Mouse (Mus musculus) hindbrain, postnatal 0 days (tissue): ENCODE data around the gene Ptpn1. TPM values are rescaled to one million over a fixed set of nuclear protein-coding genes. Genes with fewer than 3 reads are reported as not detected.

Experiments
- ATAC-seq: fragments of 200-750 bp; cut with Nextera tagmentation; 2 replicates; pipeline ENCODE4 v1.8.0; 2017; ENCODE audit warnings: mild to moderate bottlenecking, moderate TSS enrichment, moderate library complexity
- DNase-seq: peaks from one replicate; pipeline ENCODE4 v3.0.0-alpha.2; 2015; ENCODE audit warnings: low spot score
- H3K27ac ChIP-seq: fragments of 300-500 bp; sonication (generic); 2 replicates; pipeline ENCODE4 v1.5.1; 2014; ENCODE audit warnings: mild to moderate bottlenecking
- H3K27me3 ChIP-seq: fragments of 300-500 bp; sonication (generic); 2 replicates; pipeline ENCODE4 v1.6.1; 2014; ENCODE audit warnings: low read length, mixed read lengths; ENCODE audit not compliant: insufficient read depth
- H3K36me3 ChIP-seq: fragments of 300-500 bp; sonication (generic); 2 replicates; pipeline ENCODE4 v1.6.1; 2014; ENCODE audit warnings: low read length, mixed read lengths; ENCODE audit not compliant: insufficient read depth
- H3K4me1 ChIP-seq: fragments of 300-500 bp; sonication (generic); 2 replicates; pipeline ENCODE4 v1.6.1; 2014; ENCODE audit warnings: antibody characterized with exemption, low read length, mixed read lengths; ENCODE audit not compliant: insufficient read depth
- H3K4me2 ChIP-seq: fragments of 300-500 bp; sonication (generic); 2 replicates; pipeline ENCODE4 v1.6.1; 2014; ENCODE audit warnings: low read depth, mild to moderate bottlenecking, low read length, moderate library complexity, mixed read lengths
- H3K4me3 ChIP-seq: fragments of 300-500 bp; sonication (generic); 2 replicates; pipeline ENCODE4 v1.5.1; 2014; ENCODE audit warnings: low read length
- H3K9ac ChIP-seq: fragments of 300-500 bp; sonication (generic); replicated peaks from 2 replicates; pipeline ENCODE4 v1.6.1; 2014; ENCODE audit warnings: mild to moderate bottlenecking, low read length, moderate library complexity, mixed read lengths
- H3K9me3 ChIP-seq: fragments of 300-500 bp; sonication (generic); 2 replicates; pipeline ENCODE4 v1.6.1; 2016; ENCODE audit warnings: low read length, mixed read lengths
- CTCF ChIP-seq: IDR thresholded peaks from 2 replicates; pipeline ENCODE4 v1.5.1; 2016; ENCODE audit warnings: antibody characterized with exemption, control low read depth, low read depth
- WGBS: fragments of 180-500 bp; shearing (Covaris S2); extraction: QIAGEN DNeasy Blood & Tissue Kit; methylation state at CpG from one replicate; pipeline ENCODE4 v1.1.7; 2014; 5-methylcytosine and 5-hydroxymethylcytosine counted together
- polyA plus RNA-seq: library from polyadenylated mRNA; unstranded; fragments of >200 nt; fragmentation: Nextera tagmentation; extraction: Ambion mirVana; gene quantifications from 2 replicates; pipeline ENCODE4 v1.2.1, GENCODE M21; 2015
- total RNA-seq: library from RNA; depleted of rRNA; stranded (reverse); fragments of >200 nt; gene quantifications from 2 replicates; pipeline ENCODE4 v1.2.3, GENCODE M21; 2014

The Ptpn1 gene
- total and polyA plus RNA-seq, 2 experiments from 2014 or later: 39.2 to 60.1 TPM

GRCm38 (mm10) chr2:168002188-168002587 lies 70.3 kb downstream of the Ptpn1 start:
- no peak overlapping the region for H3K4me3 ChIP-seq

GRCm38 (mm10) chr2:168002884-168003283 lies 71.0 kb downstream of the Ptpn1 start:
- Histone ChIP-seq H3K4me3 (no peak overlapping the region), H3K9ac (no peak overlapping the region), H3K27ac (no peak overlapping the region), H3K27me3 (no peaks in the 10 kb centered on the region), H3K9me3 (no peaks in the 10 kb centered on the region), H3K36me3 (no peaks in the 10 kb centered on the region), H3K4me1 (no peaks in the 10 kb centered on the region), H3K4me2 (no peak overlapping the region)
- 60% methylated on average over 2 of the region's 2 CpGs for WGBS
- no peak for DNase-seq
- no peak for TF ChIP-seq CTCF
- ATAC-seq: no peak

More at GRCm38 (mm10) chr2:168002188-168002587, 70.3 kb downstream of the Ptpn1 start:
- no peak for TF ChIP-seq CTCF
- H3K4me2 ChIP-seq: no peak overlapping the region
- ATAC-seq (no peak), DNase-seq (no peak)
- H3K27me3 ChIP-seq: no peaks in the 10 kb centered on the region
- no peaks in the 10 kb centered on the region for H3K9me3 ChIP-seq
- 61% methylated on average over 4 of the region's 4 CpGs for WGBS
- no peaks in the 10 kb centered on the region for H3K4me1 ChIP-seq
- H3K9ac ChIP-seq: no peak overlapping the region
- H3K27ac ChIP-seq: no peak overlapping the region
- H3K36me3 ChIP-seq: no peaks in the 10 kb centered on the region

- Histone ChIP-seq H3K4me2 (no peak overlapping the region), H3K27ac (no peak overlapping the region), H3K4me1 (no peaks in the 10 kb centered on the region), H3K9me3 (no peaks in the 10 kb centered on the region), H3K36me3 (no peaks in the 10 kb centered on the region), H3K9ac (no peak overlapping the region), H3K27me3 (no peaks in the 10 kb centered on the region), H3K4me3 (no peak overlapping the region)
- WGBS: 38% methylated on average over 12 of the region's 12 CpGs
- no peak for TF ChIP-seq CTCF
- ATAC-seq (no peak), DNase-seq (no peak)
These were observed 71.6 kb downstream of the Ptpn1 start for GRCm38 (mm10) chr2:168003431-168003830.

GRCm38 (mm10) chr2:168004369-168004768 lies 72.5 kb downstream of the Ptpn1 start:
- Histone ChIP-seq H3K9ac (no peak overlapping the region), H3K36me3 (no peaks in the 10 kb centered on the region), H3K4me1 (no peaks in the 10 kb centered on the region), H3K27ac (no peak overlapping the region), H3K27me3 (no peaks in the 10 kb centered on the region), H3K9me3 (no peaks in the 10 kb centered on the region), H3K4me2 (no peak overlapping the region), H3K4me3 (no peak overlapping the region)
- 61% methylated on average over 2 of the region's 2 CpGs for WGBS
- ATAC-seq: no peak
- no peak for DNase-seq
- TF ChIP-seq CTCF: peak; percentile 51

- no peak overlapping the region for H3K4me3 ChIP-seq
- H3K27ac ChIP-seq: no peak overlapping the region
- H3K4me1 ChIP-seq: no peaks in the 10 kb centered on the region
- no peak for DNase-seq
- ATAC-seq: no peak
- H3K27me3 ChIP-seq: no peaks in the 10 kb centered on the region
- no peak overlapping the region for H3K9ac ChIP-seq
- WGBS: 87% methylated on average over 3 of the region's 3 CpGs
- H3K9me3 ChIP-seq: no peaks in the 10 kb centered on the region
- no peak for TF ChIP-seq CTCF
- no peaks in the 10 kb centered on the region for H3K36me3 ChIP-seq
- no peak overlapping the region for H3K4me2 ChIP-seq
These were observed 73.1 kb downstream of the Ptpn1 start for GRCm38 (mm10) chr2:168005005-168005404.

- Histone ChIP-seq H3K27me3 (no peaks in the 10 kb centered on the region), H3K9me3 (no peaks in the 10 kb centered on the region), H3K27ac (no peak overlapping the region), H3K4me2 (no peak overlapping the region), H3K4me1 (no peaks in the 10 kb centered on the region), H3K9ac (no peak overlapping the region), H3K36me3 (no peaks in the 10 kb centered on the region), H3K4me3 (no peak overlapping the region)
- no peak for DNase-seq
- no peak for TF ChIP-seq CTCF
- 70% methylated on average over 3 of the region's 3 CpGs for WGBS
- no peak; the same call in 1 of the 2 replicates for ATAC-seq
These were observed 73.8 kb downstream of the Ptpn1 start for GRCm38 (mm10) chr2:168005616-168006015.

GRCm38 (mm10) chr2:168006489-168006888 lies 74.6 kb downstream of the Ptpn1 start:
- Histone ChIP-seq H3K27me3 (no peaks in the 10 kb centered on the region), H3K4me3 (no peak overlapping the region), H3K36me3 (no peaks in the 10 kb centered on the region), H3K4me1 (no peaks in the 10 kb centered on the region), H3K9ac (no peak overlapping the region), H3K9me3 (no peaks in the 10 kb centered on the region), H3K27ac (no peak overlapping the region), H3K4me2 (no peak overlapping the region)
- no peak for TF ChIP-seq CTCF
- DNase-seq (no peak), ATAC-seq (no peak)
- WGBS: 76% methylated on average over 6 of the region's 6 CpGs
